Mouse (Mus musculus) hindbrain, embryonic 16.5 days (tissue): Measurements from ENCODE around the gene Mical1. TPM values are rescaled to one million over a fixed set of nuclear protein-coding genes. Genes with fewer than 3 reads are reported as not detected.

Experiments used
- ATAC-seq: fragments of 200-750 bp; cut with Nextera tagmentation; 2 replicates; pipeline ENCODE4 v1.8.0; 2017; ENCODE audit warnings: moderate TSS enrichment, moderate library complexity
- H3K27ac ChIP-seq: fragments of 300-500 bp; sonication (generic); 2 replicates; pipeline ENCODE4 v1.5.1; 2014; ENCODE audit warnings: low read depth, mild to moderate bottlenecking, control low read depth, low read length, moderate library complexity
- H3K27me3 ChIP-seq: fragments of 300-500 bp; sonication (generic); replicated peaks from 2 replicates; pipeline ENCODE4 v1.6.1; 2014; ENCODE audit warnings: low read length; ENCODE audit not compliant: control insufficient read depth, insufficient read depth
- H3K36me3 ChIP-seq: fragments of 300-500 bp; sonication (generic); 2 replicates; pipeline ENCODE4 v1.6.1; 2014; ENCODE audit warnings: mild to moderate bottlenecking, low read length, moderate library complexity, mixed read lengths; ENCODE audit not compliant: control insufficient read depth, insufficient read depth
- H3K4me1 ChIP-seq: fragments of 300-500 bp; sonication (generic); 2 replicates; pipeline ENCODE4 v1.6.1; 2014; ENCODE audit warnings: low read depth, low read length; ENCODE audit not compliant: control insufficient read depth, insufficient read depth
- H3K4me2 ChIP-seq: fragments of 300-500 bp; sonication (generic); 2 replicates; pipeline ENCODE4 v1.6.1; 2014; ENCODE audit warnings: mild to moderate bottlenecking, low read length, control low read depth, moderate library complexity
- H3K4me3 ChIP-seq: fragments of 300-500 bp; sonication (generic); 2 replicates; pipeline ENCODE4 v1.5.1; 2014; ENCODE audit warnings: mild to moderate bottlenecking, low read length, control low read depth, moderate library complexity
- H3K9ac ChIP-seq: fragments of 300-500 bp; sonication (generic); 2 replicates; pipeline ENCODE4 v1.6.1; 2014; ENCODE audit warnings: low read depth, mild to moderate bottlenecking, control low read depth, low read length, moderate library complexity
- H3K9me3 ChIP-seq: fragments of 300-500 bp; sonication (generic); 2 replicates; pipeline ENCODE4 v1.6.1; 2014; ENCODE audit warnings: mild to moderate bottlenecking, low read length, moderate library complexity; ENCODE audit not compliant: control insufficient read depth
- WGBS: fragments of 180-500 bp; shearing (Covaris S2); extraction: QIAGEN DNeasy Blood & Tissue Kit; methylation state at CpG from one replicate; pipeline ENCODE4 v1.1.7; 2014; 5-methylcytosine and 5-hydroxymethylcytosine counted together
- polyA plus RNA-seq: library from polyadenylated mRNA; unstranded; fragments of >200 nt; fragmentation: Nextera tagmentation; extraction: Ambion mirVana; gene quantifications from 2 replicates; pipeline ENCODE4 v1.2.1, GENCODE M21; 2015

Mical1 gene
- polyA plus RNA-seq, 1 experiment from 2014 or later, result 25.9 TPM

DNA sequence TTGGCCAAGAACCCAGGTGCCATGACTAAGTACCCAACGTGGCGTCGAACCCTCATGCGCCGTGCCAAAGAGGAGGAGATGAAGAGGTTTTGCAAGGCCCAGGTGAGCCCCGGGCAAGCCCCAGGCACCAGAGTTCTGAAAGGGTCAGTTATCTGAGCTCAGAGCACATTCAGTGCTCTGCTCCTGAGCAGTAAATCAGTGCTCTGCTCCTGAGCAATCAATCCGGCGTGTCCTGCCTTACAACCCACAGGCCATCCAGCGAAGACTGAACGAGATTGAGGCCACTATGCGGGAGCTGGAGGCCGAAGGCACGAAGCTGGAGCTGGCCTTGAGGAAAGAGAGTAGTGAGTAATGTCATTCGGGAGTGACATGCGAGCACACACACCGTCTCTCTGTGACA, 9.7 kb downstream of the Mical1 start:
- Histone ChIP-seq H3K4me1 (peaks cover 9% of the 10 kb centered on the region), H3K9me3 (no peaks in the 10 kb centered on the region), H3K4me3 (no peak overlapping the region), H3K27me3 (no peaks in the 10 kb centered on the region), H3K9ac (no peak overlapping the region), H3K4me2 (no peak overlapping the region), H3K27ac (no peak overlapping the region), H3K36me3 (peaks cover 10% of the 10 kb centered on the region; the same call in 1 of the 2 replicates)
- WGBS, result 90% methylated on average over 16 of the region's 16 CpGs
- no peak for ATAC-seq

DNA sequence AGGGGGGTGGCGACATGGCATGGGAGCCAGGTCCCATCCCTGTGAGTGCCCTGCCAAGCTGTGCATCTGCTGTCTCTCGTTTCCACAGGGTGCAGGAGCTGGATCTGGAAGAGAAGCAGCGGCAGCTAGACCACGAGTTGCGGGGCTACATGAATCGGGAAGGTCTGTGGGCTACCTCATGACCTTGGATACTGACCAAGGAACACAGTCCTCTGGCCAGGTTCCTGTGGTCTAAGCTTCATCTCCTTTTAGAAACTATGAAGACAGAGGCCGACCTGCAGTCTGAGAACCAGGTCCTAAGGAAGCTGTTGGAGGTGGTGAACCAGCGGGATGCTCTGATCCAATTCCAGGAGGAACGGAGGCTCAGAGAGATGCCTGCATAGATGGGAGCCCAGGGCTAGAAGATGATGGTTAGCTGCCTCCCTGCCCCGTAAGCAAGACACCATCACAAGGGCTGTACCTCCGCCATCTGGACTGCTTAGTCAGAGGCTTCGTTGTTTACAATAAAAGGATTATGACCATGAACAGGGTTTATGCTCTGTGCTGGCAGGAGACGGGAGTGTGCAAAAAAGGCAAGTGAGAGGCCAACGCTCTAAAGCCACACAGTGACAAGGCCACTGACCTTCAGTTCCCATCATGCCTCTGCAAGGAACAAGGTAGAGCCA, 10.5 kb downstream of the Mical1 start:
- no peak for ATAC-seq
- no peaks in the 10 kb centered on the region for H3K27me3 ChIP-seq
- 76% methylated on average over 14 of the region's 14 CpGs for WGBS

DNA sequence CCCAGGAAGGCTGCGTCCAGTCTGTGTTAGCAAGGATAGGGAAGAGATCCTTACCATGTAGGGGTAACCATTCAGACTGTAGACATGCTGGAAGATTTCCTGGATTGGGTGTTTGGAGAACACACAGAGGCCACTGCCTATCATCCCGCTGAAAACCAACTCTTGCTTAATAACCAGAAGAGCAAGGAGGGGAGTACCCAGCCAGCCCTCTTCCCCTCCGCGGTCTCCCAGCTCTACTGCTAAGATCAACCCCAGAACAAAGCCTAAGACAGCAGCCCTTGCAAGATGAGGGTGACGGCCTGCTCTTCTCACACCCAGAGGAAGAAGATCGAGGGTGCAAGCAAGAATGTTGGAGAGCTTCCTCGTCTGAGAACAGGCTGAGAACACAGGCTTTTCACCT, 12.8 kb downstream of the Mical1 start:
- H3K4me3 ChIP-seq, result peak overlapping the region; percentile 83
- WGBS, result 47% methylated on average over 7 of the region's 7 CpGs
- peak overlapping the region; percentile 78 for H3K9ac ChIP-seq

More for the DNA sequence above, 10.5 kb downstream of the Mical1 start:
- peaks cover 10% of the 10 kb centered on the region; the same call in 1 of the 2 replicates for H3K36me3 ChIP-seq
- no peak overlapping the region for H3K9ac ChIP-seq
- no peak overlapping the region for H3K4me2 ChIP-seq
- H3K27ac ChIP-seq, result no peak overlapping the region
- no peaks in the 10 kb centered on the region for H3K9me3 ChIP-seq
- no peak overlapping the region for H3K4me3 ChIP-seq
- peaks cover 11% of the 10 kb centered on the region for H3K4me1 ChIP-seq

GRCm38 (mm10) chr10:41489294-41489693, 13.2 kb downstream of the Mical1 start:
- H3K4me2 ChIP-seq, result peak overlapping the region; percentile 98
- H3K4me3 ChIP-seq, result peak overlapping the region; percentile 83
- H3K9me3 ChIP-seq, result no peaks in the 10 kb centered on the region
- H3K27ac ChIP-seq, result no peak overlapping the region
- peaks cover 11% of the 10 kb centered on the region for H3K4me1 ChIP-seq
- WGBS, result 38% methylated on average over 8 of the region's 8 CpGs
- peaks cover 8% of the 10 kb centered on the region; the same call in 1 of the 2 replicates for H3K36me3 ChIP-seq
- no peak for ATAC-seq
- no peaks in the 10 kb centered on the region for H3K27me3 ChIP-seq
- peak overlapping the region; percentile 78 for H3K9ac ChIP-seq

More for the DNA sequence above, 12.8 kb downstream of the Mical1 start:
- H3K9me3 ChIP-seq, result no peaks in the 10 kb centered on the region
- H3K36me3 ChIP-seq, result peaks cover 8% of the 10 kb centered on the region; the same call in 1 of the 2 replicates
- peak overlapping the region; percentile 98 for H3K4me2 ChIP-seq
- H3K27ac ChIP-seq, result no peak overlapping the region
- no peak for ATAC-seq
- H3K27me3 ChIP-seq, result no peaks in the 10 kb centered on the region
- peaks cover 11% of the 10 kb centered on the region for H3K4me1 ChIP-seq

GRCm38 (mm10) chr10:41489708-41490517, 13.8 kb downstream of the Mical1 start, which contains the start of the genes Smpd2 and Ppil6:
Gene Smpd2, minus strand, starts transcription at chr10:41490369.
Gene Ppil6, plus strand, starts transcription at chr10:41490439.
- Histone ChIP-seq H3K27ac (peak within 1 kb of the TSS; percentile 74), H3K4me1 (peaks cover 11% of the 10 kb centered on the region), H3K9ac (peak within 1 kb of the TSS; percentile 78), H3K4me2 (peak within 1 kb of the TSS; percentile 98), H3K4me3 (peak within 1 kb of the TSS; percentile 83), H3K36me3 (peaks cover 8% of the 10 kb centered on the region; the same call in 1 of the 2 replicates), H3K9me3 (no peaks in the 10 kb centered on the region), H3K27me3 (no peaks in the 10 kb centered on the region)
- peak; percentile 97 for ATAC-seq
- under 1% methylated on average over 43 of the region's 50 CpGs for WGBS

- peak overlapping the region; percentile 74; the same call in 1 of the 2 replicates for H3K27ac ChIP-seq
- ATAC-seq, result peak; percentile 75
Observed at GRCm38 (mm10) chr10:41490518-41490873, 14.4 kb downstream of the Mical1 start.

DNA sequence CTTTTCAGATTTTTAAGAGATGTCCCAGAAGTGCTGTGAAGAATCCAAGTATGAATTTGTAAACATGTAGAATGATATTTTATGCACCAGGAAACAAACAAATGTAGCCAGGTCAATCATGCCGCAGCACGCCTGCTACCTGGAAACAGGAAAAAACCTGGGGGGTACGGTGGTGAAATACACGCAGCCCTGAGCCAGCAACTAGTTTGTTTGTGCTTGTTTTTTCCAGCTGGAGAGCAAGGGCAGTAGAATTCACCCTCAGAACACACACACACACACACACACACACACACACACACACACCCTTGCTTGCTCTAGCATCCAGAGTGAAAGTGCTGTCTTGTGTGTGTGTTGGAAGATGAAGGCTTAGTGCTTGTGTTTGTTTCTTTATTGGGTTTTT, 15.0 kb downstream of the Mical1 start:
- H3K4me3 ChIP-seq, result no peak overlapping the region; the same call in 1 of the 2 replicates
- no peak overlapping the region for H3K27ac ChIP-seq
- no peak for ATAC-seq
- no peak overlapping the region for H3K9ac ChIP-seq
- peak overlapping the region; percentile 98 for H3K4me2 ChIP-seq
- no peaks in the 10 kb centered on the region for H3K27me3 ChIP-seq
- H3K36me3 ChIP-seq, result no peaks in the 10 kb centered on the region
- peaks cover 11% of the 10 kb centered on the region for H3K4me1 ChIP-seq
- 45% methylated on average over 4 of the region's 4 CpGs for WGBS
- H3K9me3 ChIP-seq, result no peaks in the 10 kb centered on the region

More at GRCm38 (mm10) chr10:41490518-41490873, 14.4 kb downstream of the Mical1 start:
- Histone ChIP-seq H3K9ac (peak overlapping the region; percentile 78), H3K4me3 (peak overlapping the region; percentile 83), H3K4me1 (peaks cover 11% of the 10 kb centered on the region), H3K9me3 (no peaks in the 10 kb centered on the region), H3K27me3 (no peaks in the 10 kb centered on the region), H3K36me3 (peaks cover 3% of the 10 kb centered on the region; the same call in 1 of the 2 replicates), H3K4me2 (peak overlapping the region; percentile 98)
- WGBS, result under 1% methylated on average over 29 of the region's 29 CpGs

- ATAC-seq, result peak; percentile 76; the same call in 1 of the 2 replicates
- H3K27me3 ChIP-seq, result no peaks in the 10 kb centered on the region
- no peak overlapping the region for H3K4me3 ChIP-seq
- no peak overlapping the region for H3K27ac ChIP-seq
- H3K36me3 ChIP-seq, result no peaks in the 10 kb centered on the region
- H3K9me3 ChIP-seq, result no peaks in the 10 kb centered on the region
- no peak overlapping the region for H3K9ac ChIP-seq
- 44% methylated on average over 4 of the region's 4 CpGs for WGBS
- no peak overlapping the region for H3K4me2 ChIP-seq
- no peaks in the 10 kb centered on the region for H3K4me1 ChIP-seq
Observed at GRCm38 (mm10) chr10:41500941-41501340, 24.8 kb downstream of the Mical1 start.

DNA sequence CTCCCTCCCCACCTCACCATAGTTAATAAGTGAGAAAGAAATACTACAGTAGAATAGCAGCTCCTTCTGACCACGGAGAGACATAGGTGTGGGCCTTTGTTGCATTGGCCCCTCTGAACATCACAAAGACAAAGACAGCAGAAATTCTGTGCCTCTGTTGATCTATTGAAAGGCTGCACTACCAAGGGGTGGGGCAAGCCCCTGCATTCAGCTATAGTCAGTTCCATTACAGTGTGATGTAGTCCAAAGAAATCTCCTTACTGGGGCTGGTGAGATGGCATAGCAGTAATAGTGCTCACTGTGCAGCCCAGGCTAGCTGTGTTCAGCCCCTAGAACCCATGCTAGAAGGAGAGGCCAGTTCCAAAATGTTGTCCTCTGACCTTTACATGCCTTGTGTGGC, 28.9 kb downstream of the Mical1 start:
- Histone ChIP-seq H3K36me3 (no peaks in the 10 kb centered on the region), H3K9ac (no peak overlapping the region; the same call in 1 of the 2 replicates), H3K27me3 (no peaks in the 10 kb centered on the region), H3K27ac (no peak overlapping the region), H3K9me3 (no peaks in the 10 kb centered on the region), H3K4me3 (no peak overlapping the region), H3K4me1 (no peaks in the 10 kb centered on the region), H3K4me2 (no peak overlapping the region)
- 86% methylated on average over 1 of the region's 1 CpGs for WGBS
- peak; percentile 61 for ATAC-seq
